Mouse (Mus musculus) heart, embryonic 14.5 days (tissue): ENCODE data around the gene Sema3a. TPM values are rescaled to one million over a fixed set of nuclear protein-coding genes. Genes with fewer than 3 reads are reported as not detected.

Experiments used
- ATAC-seq: fragments of 200-750 bp; cut with Nextera tagmentation; 2 replicates; pipeline ENCODE4 v1.8.0; 2017; ENCODE audit warnings: low read depth, moderate TSS enrichment; ENCODE audit not compliant: insufficient number of reproducible peaks, insufficient read depth, low FRiP score
- H3K27ac ChIP-seq, 2 experiments: fragments of 200-500 bp in 1 of 2; fragments of 300-500 bp in 1 of 2; sonication (generic) in 1 of 2; replicated peaks in 1 of 2; 2 replicates each; pipeline ENCODE4 v1.5.1; 2012 to 2014; ENCODE audit warnings: low read depth in 2 of 2, low read length in 2 of 2, control low read depth in 1 of 2, mild to moderate bottlenecking in 1 of 2, mixed read lengths in 1 of 2; ENCODE audit not compliant: control insufficient read depth in 1 of 2, insufficient read depth in 1 of 2
- H3K27me3 ChIP-seq: fragments of 300-500 bp; sonication (generic); 2 replicates; pipeline ENCODE4 v1.6.1; 2014; ENCODE audit warnings: mild to moderate bottlenecking, low read length, control low read depth; ENCODE audit not compliant: control insufficient read depth, insufficient read depth
- H3K36me3 ChIP-seq: fragments of 300-500 bp; sonication (generic); 2 replicates; pipeline ENCODE4 v1.6.1; 2014; ENCODE audit warnings: mild to moderate bottlenecking, control low read depth, low read length, mixed read lengths; ENCODE audit not compliant: control insufficient read depth, insufficient read depth
- H3K4me1 ChIP-seq, 2 experiments: fragments of 200-500 bp in 1 of 2; fragments of 300-500 bp in 1 of 2; sonication (generic) in 1 of 2; 2 replicates each; pipeline ENCODE4 v1.6.1; 2012 to 2014; ENCODE audit warnings: low read length in 2 of 2, control low read depth in 1 of 2, mixed read lengths in 1 of 2; ENCODE audit not compliant: control insufficient read depth in 2 of 2, insufficient read depth in 2 of 2
- H3K4me2 ChIP-seq: fragments of 300-500 bp; sonication (generic); 2 replicates; pipeline ENCODE4 v1.6.1; 2014; ENCODE audit warnings: mild to moderate bottlenecking, low read length
- H3K4me3 ChIP-seq, 2 experiments: fragments of 200-500 bp in 1 of 2; fragments of 300-500 bp in 1 of 2; sonication (generic) in 1 of 2; 2 replicates each; pipeline ENCODE4 v1.5.1; 2012 to 2014; ENCODE audit warnings: low read length in 2 of 2, mild to moderate bottlenecking in 2 of 2, control low read depth in 1 of 2, low read depth in 1 of 2, moderate library complexity in 1 of 2; ENCODE audit not compliant: control insufficient read depth in 1 of 2, insufficient read depth in 1 of 2
- H3K9ac ChIP-seq: fragments of 300-500 bp; sonication (generic); 2 replicates; pipeline ENCODE4 v1.6.1; 2014; ENCODE audit warnings: mild to moderate bottlenecking, low read length
- H3K9me3 ChIP-seq: fragments of 300-500 bp; sonication (generic); 2 replicates; pipeline ENCODE4 v1.6.1; 2016; ENCODE audit warnings: low read length, control low read depth; ENCODE audit not compliant: control insufficient read depth
- WGBS: fragments of 180-500 bp; shearing (Covaris S2); extraction: QIAGEN DNeasy Blood & Tissue Kit; methylation state at CpG from one replicate; pipeline ENCODE4 v1.1.7; 2014; 5-methylcytosine and 5-hydroxymethylcytosine counted together
- polyA plus RNA-seq: library from polyadenylated mRNA; unstranded; fragments of >200 nt; fragmentation: Nextera tagmentation; extraction: Ambion mirVana; gene quantifications from 2 replicates; pipeline ENCODE4 v1.2.1, GENCODE M21; 2014

Sema3a gene
- polyA plus RNA-seq, 1 experiment from 2014 or later, result 15.8 TPM

GRCm38 (mm10) chr5:13550953-13551352, 425.7 kb downstream of the Sema3a start:
- no peaks in the 10 kb centered on the region for H3K27me3 ChIP-seq
- no peak overlapping the region for H3K9ac ChIP-seq
- H3K27ac ChIP-seq, result no peak overlapping the region
- no peak overlapping the region for H3K4me3 ChIP-seq
- ATAC-seq, result no peak
- 97% methylated on average over 1 of the region's 1 CpGs for WGBS
- H3K36me3 ChIP-seq, result 0 out of 2 replicates have a peak, but pooled peaks cover 3% of the 10 kb centered on the region
- H3K4me1 ChIP-seq, result peaks cover 3 to 22% of the 10 kb centered on the region in 2 experiments; a peak in 3 of 4 replicates
- no peak overlapping the region for H3K4me2 ChIP-seq
- H3K9me3 ChIP-seq, result no peaks in the 10 kb centered on the region

GRCm38 (mm10) chr5:13557257-13557656, 432.0 kb downstream of the Sema3a start:
- ATAC-seq, result no peak
- H3K36me3 ChIP-seq, result no peaks in the 10 kb centered on the region
- 76% methylated on average over 4 of the region's 4 CpGs for WGBS
- no peak overlapping the region for H3K9ac ChIP-seq
- H3K4me1 ChIP-seq, result no peaks in the 10 kb centered on the region
- no peak overlapping the region for H3K27ac ChIP-seq
- no peak overlapping the region for H3K4me2 ChIP-seq
- no peaks in the 10 kb centered on the region for H3K27me3 ChIP-seq
- no peak overlapping the region for H3K4me3 ChIP-seq
- H3K9me3 ChIP-seq, result no peaks in the 10 kb centered on the region

GRCm38 (mm10) chr5:13573867-13574266, 448.7 kb downstream of the Sema3a start:
- H3K4me2 ChIP-seq, result no peak overlapping the region

GRCm38 (mm10) chr5:13579123-13579522, 453.9 kb downstream of the Sema3a start:
- WGBS, result 72% methylated on average over 2 of the region's 2 CpGs
- Histone ChIP-seq H3K9ac (no peak overlapping the region), H3K4me1 (no peaks in the 10 kb centered on the region), H3K36me3 (no peaks in the 10 kb centered on the region), H3K4me2 (no peak overlapping the region), H3K9me3 (no peaks in the 10 kb centered on the region), H3K27me3 (no peaks in the 10 kb centered on the region), H3K4me3 (no peak overlapping the region), H3K27ac (no peak overlapping the region)
- ATAC-seq, result no peak

More at GRCm38 (mm10) chr5:13573867-13574266, 448.7 kb downstream of the Sema3a start:
- no peak for ATAC-seq
- Histone ChIP-seq H3K9ac (no peak overlapping the region), H3K4me1 (no peaks in the 10 kb centered on the region), H3K27me3 (no peaks in the 10 kb centered on the region), H3K27ac (no peak overlapping the region), H3K9me3 (no peaks in the 10 kb centered on the region), H3K4me3 (no peak overlapping the region), H3K36me3 (peaks cover 6% of the 10 kb centered on the region; the same call in 1 of the 2 replicates)
- 82% methylated on average over 3 of the region's 3 CpGs for WGBS

- Histone ChIP-seq H3K27ac (no peak overlapping the region), H3K36me3 (no peaks in the 10 kb centered on the region), H3K9me3 (no peaks in the 10 kb centered on the region), H3K4me1 (no peaks in the 10 kb centered on the region), H3K27me3 (no peaks in the 10 kb centered on the region), H3K4me3 (no peak overlapping the region), H3K9ac (no peak overlapping the region), H3K4me2 (no peak overlapping the region)
- ATAC-seq, result no peak
Measured at GRCm38 (mm10) chr5:13585559-13586207, 460.5 kb downstream of the Sema3a start.

- H3K27me3 ChIP-seq, result no peaks in the 10 kb centered on the region
- H3K9ac ChIP-seq, result no peak overlapping the region
- H3K4me1 ChIP-seq, result no peaks in the 10 kb centered on the region
- no peaks in the 10 kb centered on the region; the same call in 1 of the 2 replicates for H3K36me3 ChIP-seq
- H3K4me2 ChIP-seq, result no peak overlapping the region
- no peaks in the 10 kb centered on the region for H3K9me3 ChIP-seq
- no peak for ATAC-seq
- H3K27ac ChIP-seq, result no peak overlapping the region
- H3K4me3 ChIP-seq, result no peak overlapping the region
- WGBS, result 94% methylated on average over 2 of the region's 2 CpGs
Measured at GRCm38 (mm10) chr5:13594422-13594821, 469.2 kb downstream of the Sema3a start.

- WGBS, result 77% methylated on average over 1 of the region's 1 CpGs
- H3K9me3 ChIP-seq, result no peaks in the 10 kb centered on the region
- no peak overlapping the region for H3K27ac ChIP-seq
- H3K36me3 ChIP-seq, result no peaks in the 10 kb centered on the region
- H3K4me3 ChIP-seq, result no peak overlapping the region
- no peaks in the 10 kb centered on the region for H3K27me3 ChIP-seq
- no peak overlapping the region for H3K4me2 ChIP-seq
- no peak overlapping the region for H3K9ac ChIP-seq
- no peaks in the 10 kb centered on the region for H3K4me1 ChIP-seq
- no peak for ATAC-seq
Measured at GRCm38 (mm10) chr5:13611631-13612030, 486.4 kb downstream of the Sema3a start.

GRCm38 (mm10) chr5:13612088-13612487, 486.9 kb downstream of the Sema3a start:
- H3K27me3 ChIP-seq, result no peaks in the 10 kb centered on the region
- ATAC-seq, result no peak
- no peaks in the 10 kb centered on the region for H3K4me1 ChIP-seq
- WGBS, result 62% methylated on average over 2 of the region's 2 CpGs
- H3K9me3 ChIP-seq, result no peaks in the 10 kb centered on the region
- H3K27ac ChIP-seq, result no peak overlapping the region
- no peak overlapping the region for H3K4me2 ChIP-seq
- H3K9ac ChIP-seq, result no peak overlapping the region
- H3K36me3 ChIP-seq, result no peaks in the 10 kb centered on the region
- no peak overlapping the region for H3K4me3 ChIP-seq
